Mouse (Mus musculus) liver, embryonic 11.5 days (tissue): Measurements from ENCODE around the gene Capza2. TPM values are rescaled to one million over a fixed set of nuclear protein-coding genes. Genes with fewer than 3 reads are reported as not detected.

Experiments used
- ATAC-seq: fragments of 200-750 bp; cut with Nextera tagmentation; replicated peaks from 2 replicates; pipeline ENCODE4 v1.8.0; 2017; ENCODE audit warnings: moderate number of reproducible peaks, mild to moderate bottlenecking, moderate TSS enrichment, moderate library complexity; ENCODE audit not compliant: low FRiP score
- DNase-seq: peaks from one replicate; pipeline ENCODE4 v3.0.0-alpha.2; 2017; ENCODE audit warnings: low spot score
- H3K27ac ChIP-seq: fragments of 300-500 bp; sonication (generic); 2 replicates; pipeline ENCODE4 v1.5.1; 2014; ENCODE audit warnings: mild to moderate bottlenecking, low read depth, low read length, control low read depth
- H3K27me3 ChIP-seq: fragments of 300-500 bp; sonication (generic); replicated peaks from 2 replicates; pipeline ENCODE4 v1.6.1; 2014; ENCODE audit warnings: low read length, mixed read lengths; ENCODE audit not compliant: control insufficient read depth, insufficient read depth
- H3K36me3 ChIP-seq: fragments of 300-500 bp; sonication (generic); 2 replicates; pipeline ENCODE4 v1.6.1; 2014; ENCODE audit warnings: mild to moderate bottlenecking, low read length, moderate library complexity, mixed read lengths; ENCODE audit not compliant: control insufficient read depth, insufficient read depth
- H3K4me1 ChIP-seq: fragments of 300-500 bp; sonication (generic); replicated peaks from 2 replicates; pipeline ENCODE4 v1.6.1; 2014; ENCODE audit warnings: low read length, mixed read lengths; ENCODE audit not compliant: control insufficient read depth, insufficient read depth
- H3K4me2 ChIP-seq: fragments of 300-500 bp; sonication (generic); 2 replicates; pipeline ENCODE4 v1.6.1; 2014; ENCODE audit warnings: mild to moderate bottlenecking, control low read depth, moderate library complexity
- H3K4me3 ChIP-seq: fragments of 300-500 bp; sonication (generic); 2 replicates; pipeline ENCODE4 v1.5.1; 2014; ENCODE audit warnings: low read depth, low read length, control low read depth
- H3K9ac ChIP-seq: fragments of 300-500 bp; sonication (generic); 2 replicates; pipeline ENCODE4 v1.6.1; 2014; ENCODE audit warnings: low read depth, low read length, control low read depth
- H3K9me3 ChIP-seq: fragments of 300-500 bp; sonication (generic); 2 replicates; pipeline ENCODE4 v1.6.1; 2016; ENCODE audit warnings: low read length, inconsistent platforms, mixed read lengths; ENCODE audit not compliant: control insufficient read depth
- WGBS: fragments of 180-500 bp; shearing (Covaris S2); extraction: QIAGEN DNeasy Blood & Tissue Kit; methylation state at CpG from one replicate; pipeline ENCODE4 v1.1.7; 2014; 5-methylcytosine and 5-hydroxymethylcytosine counted together
- polyA plus RNA-seq: library from polyadenylated mRNA; unstranded; fragments of >200 nt; fragmentation: Nextera tagmentation; extraction: Ambion mirVana; gene quantifications from 2 replicates; pipeline ENCODE4 v1.2.1, GENCODE M21; 2014

Capza2 gene
- polyA plus RNA-seq, result 164 and 186 TPM in 2 replicates

DNA sequence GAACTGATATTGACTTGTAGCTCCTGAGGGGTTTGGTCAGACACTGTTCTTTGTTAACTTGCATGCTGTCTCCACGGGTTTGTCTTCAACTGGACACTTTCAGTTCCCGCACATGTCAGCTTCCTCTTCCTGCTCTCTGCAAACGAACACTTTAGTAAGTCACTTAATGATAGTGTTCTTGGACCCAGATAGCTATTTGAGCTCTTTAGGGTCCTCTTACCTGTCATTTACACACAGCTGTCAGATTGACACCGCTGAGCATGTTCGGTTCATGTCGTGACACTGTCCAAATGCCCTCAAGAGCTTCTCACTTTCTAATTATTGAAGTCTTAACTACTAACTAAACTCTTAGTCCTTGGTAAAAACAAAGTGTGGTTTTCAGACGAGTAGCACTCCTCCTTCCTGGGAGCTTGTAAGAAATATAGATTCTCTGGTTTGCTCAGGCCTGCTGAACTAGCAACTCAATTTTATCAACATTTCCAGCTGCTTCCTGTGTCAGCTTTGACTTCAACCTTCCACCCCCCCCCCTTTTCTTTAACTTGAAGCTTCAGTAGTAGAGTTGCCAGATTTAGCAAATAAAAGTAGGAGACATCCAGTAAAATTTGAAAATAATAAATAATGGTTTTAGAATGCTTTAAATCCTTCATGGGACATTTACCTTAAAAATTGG is at the start of gene Capza2:
TSS of gene Capza2 (plus strand) at position 620 of the 670 bp plus-strand sequence.
- no peak for ATAC-seq
- peak within 1 kb of the TSS; percentile 96 for H3K4me3 ChIP-seq
- H3K9me3 ChIP-seq, result no peaks in the 10 kb centered on the region
- no peak for DNase-seq
- H3K27ac ChIP-seq, result peak within 1 kb of the TSS; percentile 97
- H3K27me3 ChIP-seq, result no peaks in the 10 kb centered on the region
- peak within 1 kb of the TSS; percentile 98 for H3K9ac ChIP-seq
- H3K36me3 ChIP-seq, result peaks cover 1% of the 10 kb centered on the region
- WGBS, result 31% methylated on average over 7 of the region's 7 CpGs
- peak within 1 kb of the TSS; percentile 76 for H3K4me2 ChIP-seq
- H3K4me1 ChIP-seq, result peaks cover 18% of the 10 kb centered on the region

DNA sequence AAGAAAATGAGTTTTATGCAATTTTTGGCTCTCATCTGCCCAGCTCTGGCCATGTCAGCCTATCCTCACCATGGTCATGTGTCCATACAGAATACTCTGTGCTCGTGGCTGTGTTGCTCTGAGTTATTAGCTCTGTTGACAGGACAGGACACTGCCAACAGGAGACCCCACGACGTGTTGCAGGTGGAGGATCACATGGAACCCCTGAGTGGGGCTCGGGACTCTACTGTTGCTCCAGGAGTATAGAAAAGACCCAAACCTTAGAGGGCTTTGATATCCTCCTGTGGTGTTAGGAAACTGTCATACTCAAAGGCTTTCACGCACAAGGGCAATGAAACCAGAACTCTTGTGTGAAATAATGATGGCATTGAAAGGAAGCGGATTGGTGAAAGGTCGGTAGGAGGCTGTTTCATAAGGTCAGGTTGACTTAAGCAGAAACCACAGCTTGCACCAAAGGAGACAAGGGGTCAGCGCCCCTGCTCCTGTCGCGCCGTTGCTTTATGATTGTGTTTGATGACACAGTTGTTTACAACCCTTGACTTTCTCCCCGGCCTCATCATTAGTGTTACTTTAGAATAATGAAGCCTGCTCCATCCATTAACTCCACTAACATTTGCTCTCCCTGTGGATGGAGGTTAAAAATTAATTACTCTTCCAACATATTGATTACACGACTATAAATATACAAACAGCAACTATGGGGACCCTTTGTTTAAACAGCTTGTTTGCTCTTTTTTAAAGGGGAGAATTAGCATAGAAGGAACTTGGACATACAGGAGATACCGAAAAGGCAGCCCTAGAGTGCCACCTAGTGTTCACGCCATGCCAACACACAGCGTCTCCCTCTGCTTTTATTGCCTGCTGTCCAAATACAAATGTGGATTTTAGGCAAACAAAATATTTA is 46.7 kb upstream of the Capza2 start:
- peak overlapping the region; percentile 12; the same call in 1 of the 2 replicates for H3K4me2 ChIP-seq
- ATAC-seq, result peak; percentile 75
- H3K4me1 ChIP-seq, result no peaks in the 10 kb centered on the region

DNA sequence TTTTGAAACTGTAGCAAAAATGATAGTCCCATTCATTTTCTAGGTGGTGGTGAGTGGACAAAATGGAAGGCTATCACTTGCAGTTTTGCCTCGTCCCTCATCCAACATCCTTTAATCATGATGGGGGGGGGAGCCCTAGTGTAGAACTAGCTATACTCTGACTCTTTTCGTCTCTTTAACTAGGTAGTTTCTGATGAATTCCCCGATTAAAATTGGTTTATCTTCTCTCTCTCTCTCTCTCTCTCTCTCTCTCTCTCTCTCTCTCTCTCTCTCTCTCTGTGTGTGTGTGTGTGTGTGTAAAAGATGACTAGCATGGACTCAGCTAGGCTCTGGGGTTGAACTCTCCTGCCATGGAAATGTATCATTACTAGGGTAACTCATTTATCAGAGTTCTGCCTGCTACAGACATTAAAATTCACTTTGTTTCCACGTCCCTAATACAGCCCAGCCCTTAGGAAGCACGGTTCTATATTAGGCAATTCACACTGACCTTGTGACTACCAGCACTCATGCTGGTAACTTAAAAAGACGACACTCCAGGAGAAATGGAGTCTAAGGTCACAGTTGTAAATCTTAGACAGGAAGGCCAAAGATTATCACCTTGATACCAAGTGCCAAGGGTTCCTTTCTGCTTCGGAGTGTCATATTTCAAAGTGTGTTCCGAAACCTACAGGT is 45.9 kb upstream of the Capza2 start:
- Histone ChIP-seq H3K4me3 (no peak overlapping the region), H3K4me2 (no peak overlapping the region), H3K9me3 (0 out of 2 replicates have a peak, but pooled peaks cover 2% of the 10 kb centered on the region), H3K9ac (no peak overlapping the region), H3K36me3 (no peaks in the 10 kb centered on the region), H3K27me3 (no peaks in the 10 kb centered on the region), H3K27ac (no peak overlapping the region), H3K4me1 (no peaks in the 10 kb centered on the region)
- 0 out of 2 replicates have a peak, but pooled peaks have one; percentile 26 for ATAC-seq
- WGBS, result 42% methylated on average over 8 of the region's 8 CpGs
- DNase-seq, result no peak

More for the DNA sequence above, 46.7 kb upstream of the Capza2 start:
- H3K27ac ChIP-seq, result no peak overlapping the region
- no peak overlapping the region for H3K9ac ChIP-seq
- WGBS, result 32% methylated on average over 16 of the region's 16 CpGs
- DNase-seq, result peak; percentile 57
- H3K9me3 ChIP-seq, result 0 out of 2 replicates have a peak, but pooled peaks cover 2% of the 10 kb centered on the region
- H3K4me3 ChIP-seq, result no peak overlapping the region
- no peaks in the 10 kb centered on the region for H3K36me3 ChIP-seq
- H3K27me3 ChIP-seq, result no peaks in the 10 kb centered on the region

DNA sequence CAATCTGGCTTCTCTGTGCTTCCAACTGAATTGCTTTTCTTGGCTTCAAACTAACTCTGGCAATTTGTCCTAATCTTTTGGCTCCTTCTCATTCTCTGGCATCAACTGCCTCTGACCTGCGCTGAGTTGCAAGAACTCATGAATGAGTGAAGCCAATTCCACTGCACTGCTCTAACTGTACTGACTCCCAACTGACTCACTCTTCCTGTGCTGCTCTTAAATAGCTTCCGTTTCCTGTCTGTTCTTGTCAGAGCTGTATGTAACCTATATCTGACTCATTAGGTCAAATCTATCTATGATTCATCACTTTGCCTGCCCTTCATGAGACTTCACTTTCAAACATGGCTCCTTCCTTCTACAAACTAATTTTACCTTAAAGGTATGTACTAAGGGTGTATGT is 42.1 kb upstream of the Capza2 start:
- H3K9ac ChIP-seq, result no peak overlapping the region
- no peak for ATAC-seq
- WGBS, result 84% methylated on average over 2 of the region's 2 CpGs
- H3K27me3 ChIP-seq, result no peaks in the 10 kb centered on the region
- no peak overlapping the region for H3K4me2 ChIP-seq
- H3K27ac ChIP-seq, result no peak overlapping the region
- no peaks in the 10 kb centered on the region for H3K4me1 ChIP-seq
- no peaks in the 10 kb centered on the region for H3K36me3 ChIP-seq
- H3K9me3 ChIP-seq, result peaks cover 2% of the 10 kb centered on the region; the same call in 1 of the 2 replicates
- no peak for DNase-seq
- H3K4me3 ChIP-seq, result no peak overlapping the region

DNA sequence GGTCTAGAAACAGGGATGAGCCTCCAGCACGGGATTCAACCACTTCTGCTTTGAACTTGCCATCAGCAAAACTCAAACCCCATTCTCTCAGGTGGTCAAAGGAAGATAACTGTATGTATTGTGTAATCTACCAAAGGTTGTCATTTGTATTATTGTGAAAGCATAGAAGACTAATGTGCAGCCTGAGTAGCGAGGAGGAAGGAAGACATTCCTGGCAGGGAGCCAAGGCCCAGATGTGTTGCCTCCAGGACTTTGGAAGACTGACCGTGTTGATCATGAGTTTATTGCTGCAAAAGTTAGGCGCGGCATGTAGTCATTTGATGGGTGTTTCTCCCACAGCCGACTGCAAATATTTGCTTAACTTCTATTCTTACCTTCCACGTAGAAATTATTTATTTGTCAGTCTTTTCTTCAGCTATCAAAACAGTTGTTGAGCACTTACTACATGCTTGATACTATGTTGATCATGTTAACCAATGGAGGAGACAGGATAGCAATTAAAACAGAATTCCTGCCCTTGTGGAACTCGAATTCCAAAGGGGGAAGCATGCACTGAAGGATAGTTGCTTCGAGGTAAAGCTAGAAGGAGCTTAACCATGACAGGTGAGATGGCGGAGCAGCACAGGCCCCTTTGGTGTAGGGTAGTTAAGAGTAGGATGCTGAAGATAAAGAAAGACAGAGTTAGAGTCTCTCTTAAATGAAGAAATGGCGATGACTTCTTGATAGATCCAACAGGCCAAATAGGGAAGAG is 40.1 kb upstream of the Capza2 start:
- H3K4me3 ChIP-seq, result no peak overlapping the region
- H3K9me3 ChIP-seq, result peaks cover 2% of the 10 kb centered on the region; the same call in 1 of the 2 replicates
- no peak for ATAC-seq
- H3K27me3 ChIP-seq, result no peaks in the 10 kb centered on the region
- H3K9ac ChIP-seq, result no peak overlapping the region
- no peaks in the 10 kb centered on the region for H3K36me3 ChIP-seq
- no peak for DNase-seq
- H3K4me2 ChIP-seq, result no peak overlapping the region
- 74% methylated on average over 11 of the region's 11 CpGs for WGBS
- no peak overlapping the region for H3K27ac ChIP-seq
- H3K4me1 ChIP-seq, result no peaks in the 10 kb centered on the region

DNA sequence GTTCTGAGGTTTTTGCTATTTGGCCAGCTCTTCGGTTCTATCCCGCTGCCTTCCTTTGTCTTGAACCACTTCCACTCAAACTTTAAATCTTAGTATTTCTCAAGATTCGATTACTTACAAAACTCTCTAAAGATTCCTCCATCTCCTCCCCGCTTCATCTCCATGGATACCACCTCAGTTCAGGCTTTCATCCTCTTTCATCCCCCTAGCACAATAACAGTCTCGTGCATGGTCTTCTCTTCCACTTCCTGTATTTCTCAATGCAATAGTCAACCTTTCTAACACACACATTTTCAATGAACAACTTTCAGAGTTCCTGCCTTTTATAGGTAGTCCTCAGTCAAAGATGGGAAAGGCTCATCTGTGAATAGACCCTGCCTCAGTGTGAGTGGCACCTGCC is 36.7 kb upstream of the Capza2 start:
- Histone ChIP-seq H3K36me3 (no peaks in the 10 kb centered on the region), H3K4me2 (no peak overlapping the region), H3K9ac (no peak overlapping the region), H3K27me3 (no peaks in the 10 kb centered on the region), H3K9me3 (no peaks in the 10 kb centered on the region; the same call in 1 of the 2 replicates), H3K4me3 (no peak overlapping the region), H3K27ac (no peak overlapping the region), H3K4me1 (no peaks in the 10 kb centered on the region)
- WGBS, result 83% methylated on average over 5 of the region's 5 CpGs
- DNase-seq, result no peak
- ATAC-seq, result no peak

DNA sequence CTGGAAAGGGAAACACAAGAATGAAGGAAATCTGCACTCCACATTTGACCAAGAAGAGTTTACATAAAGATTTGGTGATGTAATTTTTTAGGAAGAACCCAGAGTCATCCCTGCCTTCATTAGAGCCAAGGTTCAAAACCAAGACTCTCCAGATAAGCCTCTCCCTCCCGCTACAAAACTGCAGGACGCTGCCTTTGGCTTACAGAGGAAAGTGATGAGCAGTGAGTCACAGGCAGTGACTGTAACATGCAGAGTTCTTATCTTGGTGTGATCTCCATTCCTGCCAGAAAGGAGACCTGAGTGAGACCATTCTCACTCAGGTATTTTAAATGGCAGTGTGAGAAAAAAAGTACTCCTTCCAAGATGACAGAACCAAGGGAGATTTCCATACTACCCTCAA is 34.5 kb upstream of the Capza2 start:
- no peak for DNase-seq
- no peaks in the 10 kb centered on the region for H3K27me3 ChIP-seq
- H3K4me3 ChIP-seq, result no peak overlapping the region
- ATAC-seq, result no peak
- H3K9ac ChIP-seq, result no peak overlapping the region
- 37% methylated on average over 2 of the region's 2 CpGs for WGBS
- H3K4me2 ChIP-seq, result no peak overlapping the region
- H3K36me3 ChIP-seq, result no peaks in the 10 kb centered on the region
- no peaks in the 10 kb centered on the region; the same call in 1 of the 2 replicates for H3K9me3 ChIP-seq
- H3K27ac ChIP-seq, result no peak overlapping the region
- H3K4me1 ChIP-seq, result no peaks in the 10 kb centered on the region

DNA sequence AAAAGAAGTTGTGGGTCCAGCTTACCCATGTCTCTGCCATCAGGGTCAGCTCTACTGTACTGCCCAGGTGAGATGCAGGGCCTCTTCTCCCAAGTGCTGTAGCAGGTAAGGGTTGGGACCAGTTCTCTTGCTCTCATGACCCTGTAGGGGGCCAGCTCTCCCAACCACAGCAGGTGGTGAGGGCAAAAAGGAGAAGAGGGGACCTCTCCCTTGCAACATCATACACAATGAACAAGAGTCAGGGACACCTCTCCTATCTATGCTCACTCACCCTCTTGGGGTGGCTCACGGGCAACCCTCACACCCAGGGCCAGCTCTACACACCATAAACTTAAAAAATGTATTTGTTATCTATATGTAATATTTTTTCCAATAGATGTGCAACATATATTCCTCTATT is 29.1 kb upstream of the Capza2 start:
- Histone ChIP-seq H3K4me3 (no peak overlapping the region), H3K4me2 (no peak overlapping the region), H3K4me1 (no peaks in the 10 kb centered on the region), H3K9me3 (no peaks in the 10 kb centered on the region), H3K27me3 (no peaks in the 10 kb centered on the region), H3K9ac (no peak overlapping the region), H3K36me3 (no peaks in the 10 kb centered on the region), H3K27ac (no peak overlapping the region)
- ATAC-seq (no peak), DNase-seq (no peak)
- WGBS, result 79% methylated on average over 1 of the region's 1 CpGs
